Mouse (Mus musculus) CH12.LX (cell line): Measurements from ENCODE around the gene Gm48551.

Experiments used
- CHD2 ChIP-seq: IDR thresholded peaks from 2 replicates; pipeline ENCODE4 v1.6.1; 2011; ENCODE audit warnings: low read length, improper control_type of control experiment
- CTCF ChIP-seq, 2 experiments: IDR thresholded peaks in 1 of 2; conservative IDR thresholded peaks in 1 of 2; 2 replicates each; pipeline ENCODE4 v1.5.1; 2011 to 2012; ENCODE audit warnings: low read depth in 2 of 2, low read length in 2 of 2, improper control_type of control experiment in 1 of 2, inconsistent platforms in 1 of 2, mild to moderate bottlenecking in 1 of 2, moderate library complexity in 1 of 2
- E2F4 ChIP-seq: IDR thresholded peaks from 2 replicates; pipeline ENCODE4 v1.6.1; 2011; ENCODE audit warnings: low read depth, low read length, improper control_type of control experiment; ENCODE audit not compliant: insufficient replicate concordance
- EP300 ChIP-seq: IDR thresholded peaks from 2 replicates; pipeline ENCODE4 v1.6.1; 2011; ENCODE audit warnings: low read length, improper control_type of control experiment
- HCFC1 ChIP-seq: IDR thresholded peaks from 2 replicates; pipeline ENCODE4 v1.6.1; 2012; ENCODE audit warnings: low read depth, mild to moderate bottlenecking, inconsistent platforms, low read length, improper control_type of control experiment
- JUND ChIP-seq: conservative IDR thresholded peaks from 2 replicates; pipeline ENCODE4 v1.6.1; 2011; ENCODE audit warnings: low read depth, low read length, improper control_type of control experiment
- MAFK ChIP-seq: IDR thresholded peaks from 2 replicates; pipeline ENCODE4 v1.6.1; 2011; ENCODE audit warnings: low read length, improper control_type of control experiment; ENCODE audit not compliant: insufficient replicate concordance
- MAZ ChIP-seq: IDR thresholded peaks from 2 replicates; pipeline ENCODE4 v1.6.1; 2012; ENCODE audit warnings: low read depth, mild to moderate bottlenecking, inconsistent platforms, low read length, improper control_type of control experiment, moderate library complexity
- MXI1 ChIP-seq: IDR thresholded peaks from 2 replicates; pipeline ENCODE4 v1.6.1; 2011; ENCODE audit warnings: mild to moderate bottlenecking, low read depth, low read length, improper control_type of control experiment
- POLR2A ChIP-seq: IDR thresholded peaks from 2 replicates; pipeline ENCODE4 v1.6.1; 2011; ENCODE audit warnings: low read depth, mild to moderate bottlenecking, improper control_type of control experiment, low read length
- RCOR1 ChIP-seq: conservative IDR thresholded peaks from 2 replicates; pipeline ENCODE4 v1.6.1; 2012; ENCODE audit warnings: low read depth, mild to moderate bottlenecking, inconsistent platforms, low read length, improper control_type of control experiment
- SMC3 ChIP-seq: IDR thresholded peaks from 2 replicates; pipeline ENCODE4 v1.6.1; 2011; ENCODE audit warnings: low read depth, low read length, improper control_type of control experiment
- ZC3H11A ChIP-seq: IDR thresholded peaks from 2 replicates; pipeline ENCODE4 v1.6.1; 2012; ENCODE audit warnings: low read depth, mild to moderate bottlenecking, inconsistent platforms, low read length, improper control_type of control experiment

DNA sequence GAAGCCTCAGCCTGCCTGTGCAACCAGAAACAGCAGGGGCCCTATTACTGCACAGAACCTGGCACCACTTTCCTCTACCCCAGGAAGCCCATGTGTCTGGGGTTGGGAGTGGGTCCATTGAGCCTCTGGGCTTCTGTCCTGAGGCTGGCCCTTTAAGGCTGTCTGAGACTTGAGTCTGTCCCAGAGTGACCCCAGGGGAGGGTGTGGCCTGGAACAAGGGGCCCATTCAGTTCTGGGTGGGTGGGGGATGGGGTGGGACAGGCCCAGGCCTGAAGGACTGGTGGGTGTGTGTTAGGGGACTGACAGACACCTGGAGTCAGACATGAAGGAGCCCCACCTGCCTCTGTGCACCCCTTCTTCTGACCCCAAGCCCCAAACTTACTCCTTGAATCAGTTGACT, 30.4 kb downstream of the Gm48551 start:
- TF ChIP-seq MXI1 (no peak), E2F4 (no peak), POLR2A (no peak), EP300 (no peak), JUND (no peak), MAZ (0 out of 2 replicates have a peak, but pooled peaks have one; percentile 24), CTCF (conservative IDR thresholded peaks at IDR 0.05 in 1 of 2, IDR thresholded peaks at IDR 0.05 in 1 of 2; ENCODE audit: low read depth in 2 of 2, low read length in 2 of 2) (no peak), HCFC1 (no peak), ZC3H11A (no peak), RCOR1 (no peak), CHD2 (0 out of 2 replicates have a peak, but pooled peaks have one; percentile 23), MAFK (no peak), SMC3 (no peak)
